Mouse (Mus musculus) stomach, postnatal 0 days (tissue): Measurements from ENCODE around the gene Limd2.

ENCODE experiments used
- CTCF ChIP-seq: IDR thresholded peaks from 2 replicates; pipeline ENCODE4 v1.5.1; 2016; ENCODE audit warnings: antibody characterized with exemption, low read depth, mild to moderate bottlenecking, moderate library complexity
- EP300 ChIP-seq: optimal IDR thresholded peaks from 2 replicates; pipeline ENCODE3; 2016; ENCODE audit warnings: antibody characterized with exemption

DNA sequence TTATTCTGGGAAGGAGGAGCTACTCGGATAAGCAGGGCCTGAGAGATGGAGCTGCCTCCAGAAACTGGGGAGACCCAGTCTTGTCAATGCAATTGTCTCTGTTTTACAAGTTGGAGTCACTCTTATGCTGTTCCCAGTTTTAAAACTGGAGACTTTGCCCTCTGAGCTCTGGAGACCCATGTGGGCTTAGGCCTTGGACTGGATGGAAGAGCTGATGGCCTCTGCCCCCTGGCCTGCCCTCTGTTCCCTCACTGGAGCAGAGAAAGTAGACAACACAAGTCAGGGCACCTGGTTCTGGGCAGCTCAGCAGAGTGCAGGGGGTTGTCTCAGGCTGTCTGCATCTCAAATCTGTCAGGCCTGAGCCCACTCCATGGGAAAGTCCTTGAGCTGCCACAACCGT, 5.9 kb downstream of the Limd2 start:
- no peak for TF ChIP-seq CTCF
- TF ChIP-seq EP300 = no peak
